Mouse (Mus musculus) embryonic stem cell, embryonic (primary cell): ENCODE measurements around the gene Tyms.
"Not testable (repeated sequence)": the region's sequence is repeated elsewhere in the genome, so short reads cannot be mapped to it uniquely, and the experiment has no call there.

Experiments used
- CTCF ChIA-PET, 4 experiments: fragments of 300-600 bp in 2 of 4; fragments of 350-600 bp in 2 of 4; sonication (Branson Sonifier 250); formaldehyde crosslinking; loops; one replicate each; lab custom pipeline; 2022; ENCODE audit warnings: inconsistent platforms in 2 of 4; lab: Charles Lee
- POLR2A ChIA-PET, 4 experiments: fragments of 300-600 bp in 2 of 4; fragments of 350-600 bp in 2 of 4; sonication (Branson Sonifier 250); formaldehyde crosslinking; loops; one replicate each; lab custom pipeline; 2022; ENCODE audit warnings: antibody characterized with exemption in 4 of 4, inconsistent platforms in 1 of 4; lab: Charles Lee

The Tyms gene

DNA sequence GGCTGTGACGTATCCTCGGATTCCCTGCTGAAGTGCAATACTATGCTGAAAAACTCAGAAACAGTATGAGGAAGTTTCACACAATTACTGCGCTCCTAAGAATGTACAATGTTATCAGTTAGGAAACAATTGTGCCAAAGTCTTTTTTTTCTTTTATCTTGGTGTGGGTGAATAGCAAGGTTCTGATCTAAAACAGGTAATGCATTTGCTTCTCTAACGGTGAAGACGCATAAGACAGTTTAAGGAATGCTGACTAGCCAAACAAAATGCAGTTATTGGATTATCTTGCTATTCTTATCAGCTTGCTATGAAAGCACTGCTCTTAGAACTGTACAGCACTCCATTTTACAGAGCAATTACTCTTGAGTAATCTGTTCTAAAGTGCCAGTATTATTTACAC is 34.1 kb downstream of the Tyms start:
- POLR2A ChIA-PET, CTCF ChIA-PET: not testable (repeated sequence)

DNA sequence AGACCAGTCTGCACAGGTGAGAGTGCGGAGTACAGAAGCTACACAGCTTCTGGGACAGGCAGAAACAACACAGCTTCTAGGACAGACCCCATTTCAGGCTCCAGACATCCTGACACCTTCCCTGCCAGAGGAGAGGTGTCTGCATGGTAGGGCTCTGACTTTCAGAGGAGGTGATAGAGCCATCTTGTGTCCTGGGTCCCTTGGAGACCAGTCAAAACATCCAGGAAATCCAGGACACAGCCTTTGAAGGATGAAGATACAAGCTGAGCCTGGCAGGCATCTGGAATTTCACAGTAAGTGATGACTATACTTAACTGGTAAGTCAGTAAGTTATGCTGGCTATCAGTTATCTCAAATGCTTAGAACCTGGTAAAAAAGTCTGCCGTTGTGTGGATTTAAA is 36.3 kb downstream of the Tyms start:
- POLR2A ChIA-PET, result not testable (repeated sequence)
- CTCF ChIA-PET, result interaction anchor here in 1 of 4 experiments (0.6 kb wide), 1 partner anchor 242 kb away, joined by 4 read pairs; no protein-coding TSS in a partner anchor

DNA sequence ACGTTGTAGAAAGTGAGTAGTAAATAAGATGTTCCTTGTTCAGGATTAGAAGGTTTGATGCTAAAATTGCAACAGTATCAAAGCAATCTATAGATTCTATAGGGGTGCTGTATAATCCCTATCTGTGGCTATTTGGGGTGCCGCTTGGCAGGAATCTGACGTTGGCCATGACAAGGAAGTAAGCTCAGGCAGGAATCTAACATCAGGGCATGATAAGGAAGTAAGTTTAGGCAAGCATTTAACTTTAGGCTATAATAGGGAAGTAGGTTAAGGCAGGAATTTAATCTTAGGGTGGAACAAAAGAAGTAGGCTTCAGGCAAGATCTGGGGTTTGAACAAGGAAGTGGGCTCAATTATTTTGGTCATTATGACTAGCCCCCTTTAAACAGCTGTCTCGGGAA is 37.6 kb downstream of the Tyms start:
- POLR2A ChIA-PET, CTCF ChIA-PET: not testable (repeated sequence)

DNA sequence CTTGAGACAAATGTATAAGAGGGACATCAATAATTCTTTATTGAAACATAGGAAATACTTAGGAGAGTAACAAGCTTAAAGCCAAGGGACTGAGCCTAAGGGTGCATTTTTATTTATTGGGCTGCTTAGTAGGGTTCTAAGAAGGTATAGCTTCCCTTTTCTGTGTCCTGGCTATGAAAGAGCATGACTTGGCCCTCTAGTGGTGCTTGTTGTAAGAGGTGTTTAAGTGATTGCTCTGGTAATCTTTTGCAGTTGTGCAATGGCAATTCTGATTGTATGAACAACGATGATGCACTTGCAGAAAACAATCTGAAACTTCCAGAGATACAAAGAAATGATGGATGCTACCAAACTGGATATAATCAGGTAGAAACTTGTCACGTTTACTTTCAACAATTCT is 58.8 kb downstream of the Tyms start:
- ChIA-PET CTCF (interaction anchor here in 3 of 4 experiments (0.5 to 1.4 kb wide), 6 partner anchors 11 to 454 kb away, joined by 3 to 10 read pairs (median 3); no protein-coding TSS in a partner anchor), POLR2A (no interaction called here)

DNA sequence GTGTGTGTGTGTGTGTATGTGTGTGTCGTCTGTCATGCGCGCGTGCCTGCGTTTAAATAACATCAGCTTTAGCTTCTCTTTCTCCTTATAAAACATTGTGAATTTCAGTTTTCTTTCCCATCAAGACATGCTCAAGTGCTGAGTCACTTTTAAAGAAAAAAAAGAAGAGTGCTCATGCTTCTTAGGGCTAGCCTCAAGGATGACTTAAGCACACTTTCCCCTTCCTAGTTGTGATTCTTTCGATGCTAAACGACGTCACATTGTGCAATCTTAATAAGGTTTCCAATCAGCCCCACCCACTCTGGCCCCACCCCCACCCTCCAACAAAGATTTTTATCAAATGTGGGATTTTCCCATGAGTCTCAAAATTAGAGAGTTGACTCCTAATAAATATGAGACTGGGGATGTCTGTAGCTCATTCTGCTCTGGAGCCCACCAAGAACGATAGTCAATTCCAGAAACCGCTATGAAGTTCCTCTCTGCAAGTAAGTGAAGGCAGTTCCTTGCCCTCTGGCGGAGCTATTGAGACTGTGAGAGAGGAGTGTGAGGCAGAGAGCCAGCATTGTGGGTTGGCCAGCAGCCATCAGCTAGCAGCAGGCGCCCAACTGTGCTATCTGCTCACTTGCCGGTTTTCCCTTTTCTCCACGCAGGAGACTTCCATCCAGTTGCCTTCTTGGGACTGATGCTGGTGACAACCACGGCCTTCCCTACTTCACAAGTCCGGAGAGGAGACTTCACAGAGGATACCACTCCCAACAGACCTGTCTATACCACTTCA is 60.5 kb downstream of the Tyms start, which contains the start of gene Il6:
Il6 (plus strand) TSS at position 389 of the 778 bp plus-strand sequence.
- POLR2A ChIA-PET, result interaction anchor here in 1 of 4 experiments (0.6 to 1.2 kb wide), 3 partner anchors 10 to 281 kb away, joined by 3 read pairs; no protein-coding TSS in a partner anchor
- CTCF ChIA-PET, result interaction anchor here (0.6 to 1.1 kb wide), 6 partner anchors 25 to 642 kb away, joined by 4 to 10 read pairs (median 6); no protein-coding TSS in a partner anchor
